Mouse (Mus musculus) hindbrain, embryonic 13.5 days (tissue): ENCODE measurements around the gene Mfsd4b1. TPM values are rescaled to one million over a fixed set of nuclear protein-coding genes. Genes with fewer than 3 reads are reported as not detected.

Experiments
- ATAC-seq: fragments of 200-750 bp; cut with Nextera tagmentation; 2 replicates; pipeline ENCODE4 v1.8.0; 2017; ENCODE audit warnings: moderate TSS enrichment; ENCODE audit not compliant: low FRiP score
- H3K27ac ChIP-seq: fragments of 300-500 bp; sonication (generic); 2 replicates; pipeline ENCODE4 v1.5.1; 2015; ENCODE audit warnings: inconsistent platforms, mild to moderate bottlenecking, moderate library complexity
- H3K27me3 ChIP-seq: fragments of 300-500 bp; sonication (generic); 2 replicates; pipeline ENCODE4 v1.6.1; 2015; ENCODE audit warnings: mild to moderate bottlenecking, inconsistent platforms
- H3K36me3 ChIP-seq: fragments of 300-500 bp; sonication (generic); 2 replicates; pipeline ENCODE4 v1.6.1; 2015; ENCODE audit warnings: mild to moderate bottlenecking, inconsistent platforms
- H3K4me1 ChIP-seq: fragments of 300-500 bp; sonication (generic); replicated peaks from 2 replicates; pipeline ENCODE4 v1.6.1; 2015; ENCODE audit warnings: inconsistent platforms
- H3K4me2 ChIP-seq: fragments of 300-500 bp; sonication (generic); 2 replicates; pipeline ENCODE4 v1.6.1; 2015; ENCODE audit warnings: inconsistent platforms, mild to moderate bottlenecking, moderate library complexity
- H3K4me3 ChIP-seq: fragments of 300-500 bp; sonication (generic); 2 replicates; pipeline ENCODE4 v1.5.1; 2015; ENCODE audit warnings: mild to moderate bottlenecking, inconsistent platforms
- H3K9ac ChIP-seq: fragments of 300-500 bp; sonication (generic); 2 replicates; pipeline ENCODE4 v1.6.1; 2015; ENCODE audit warnings: mild to moderate bottlenecking, inconsistent platforms
- H3K9me3 ChIP-seq: fragments of 300-500 bp; sonication (generic); 2 replicates; pipeline ENCODE4 v1.6.1; 2016; ENCODE audit warnings: inconsistent platforms
- WGBS: fragments of 180-500 bp; shearing (Covaris S2); methylation state at CpG from one replicate; pipeline ENCODE4 v1.1.7; 2015; 5-methylcytosine and 5-hydroxymethylcytosine counted together
- polyA plus RNA-seq: library from polyadenylated mRNA; unstranded; fragments of >200 nt; fragmentation: Nextera tagmentation; extraction: Ambion mirVana; gene quantifications from 2 replicates; pipeline ENCODE4 v1.2.1, GENCODE M21; 2015

Gene Mfsd4b1
- polyA plus RNA-seq, 1 experiment from 2014 or later: 0.14 TPM

GRCm38 (mm10) chr10:40058062-40058785 is 33.2 kb upstream of the Mfsd4b1 start:
- Histone ChIP-seq H3K9ac (no peak overlapping the region), H3K27ac (no peak overlapping the region), H3K4me1 (no peaks in the 10 kb centered on the region), H3K9me3 (no peaks in the 10 kb centered on the region), H3K27me3 (no peaks in the 10 kb centered on the region), H3K4me2 (no peak overlapping the region), H3K4me3 (no peak overlapping the region), H3K36me3 (no peaks in the 10 kb centered on the region)
- no peak for ATAC-seq
- WGBS: 70% methylated on average over 6 of the region's 6 CpGs

DNA sequence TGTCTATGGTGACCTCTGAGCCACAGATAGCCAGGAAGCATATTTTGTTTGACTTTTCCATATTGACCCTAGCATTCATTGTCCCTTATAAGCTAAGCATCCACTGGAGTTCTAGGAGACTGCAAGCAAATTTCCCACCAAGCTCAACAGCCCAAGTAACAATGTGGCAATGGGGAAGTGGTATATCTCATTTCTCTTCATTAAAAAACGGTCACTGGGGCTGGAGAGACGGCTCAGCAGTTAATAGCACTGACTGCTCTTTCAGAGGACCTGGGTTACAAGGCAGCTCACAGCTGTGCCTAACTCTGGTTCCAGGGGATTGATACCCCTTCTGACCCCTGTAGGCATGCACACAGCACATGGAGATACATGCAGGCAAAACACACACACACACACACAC is 32.5 kb upstream of the Mfsd4b1 start:
- Histone ChIP-seq H3K27me3 (no peaks in the 10 kb centered on the region), H3K4me2 (no peak overlapping the region), H3K9ac (no peak overlapping the region), H3K4me3 (no peak overlapping the region), H3K36me3 (no peaks in the 10 kb centered on the region), H3K4me1 (no peaks in the 10 kb centered on the region), H3K9me3 (no peaks in the 10 kb centered on the region), H3K27ac (no peak overlapping the region)
- no peak for ATAC-seq
- 38% methylated on average over 2 of the region's 2 CpGs for WGBS

- no peak for ATAC-seq
- no peak overlapping the region for H3K4me2 ChIP-seq
- H3K4me1 ChIP-seq: no peaks in the 10 kb centered on the region
- 92% methylated on average over 8 of the region's 8 CpGs for WGBS
- H3K9ac ChIP-seq: no peak overlapping the region
- no peaks in the 10 kb centered on the region for H3K36me3 ChIP-seq
- no peaks in the 10 kb centered on the region for H3K27me3 ChIP-seq
- no peaks in the 10 kb centered on the region for H3K9me3 ChIP-seq
- no peak overlapping the region for H3K4me3 ChIP-seq
- no peak overlapping the region for H3K27ac ChIP-seq
Measured at GRCm38 (mm10) chr10:40054455-40054854, 29.4 kb upstream of the Mfsd4b1 start.

DNA sequence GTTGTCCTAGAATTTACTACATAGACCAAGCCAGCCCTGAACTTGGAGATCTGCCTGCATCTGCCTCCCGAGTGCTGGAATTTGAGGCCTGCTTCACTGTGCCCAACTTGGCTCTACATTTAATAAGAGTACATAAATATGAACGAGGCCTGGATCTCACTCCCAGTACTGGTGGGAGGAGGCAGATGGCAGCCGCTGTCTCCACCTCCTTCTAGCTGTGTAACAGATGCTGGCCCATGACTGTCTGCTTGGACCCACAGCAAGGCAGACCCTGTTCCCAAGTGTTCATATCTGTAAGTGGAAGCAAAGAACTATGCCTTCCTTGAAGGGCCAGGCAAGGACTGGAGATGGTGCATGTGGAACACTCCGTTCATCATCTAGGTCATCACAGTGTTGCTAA is 28.8 kb upstream of the Mfsd4b1 start:
- H3K4me1 ChIP-seq: no peaks in the 10 kb centered on the region

DNA sequence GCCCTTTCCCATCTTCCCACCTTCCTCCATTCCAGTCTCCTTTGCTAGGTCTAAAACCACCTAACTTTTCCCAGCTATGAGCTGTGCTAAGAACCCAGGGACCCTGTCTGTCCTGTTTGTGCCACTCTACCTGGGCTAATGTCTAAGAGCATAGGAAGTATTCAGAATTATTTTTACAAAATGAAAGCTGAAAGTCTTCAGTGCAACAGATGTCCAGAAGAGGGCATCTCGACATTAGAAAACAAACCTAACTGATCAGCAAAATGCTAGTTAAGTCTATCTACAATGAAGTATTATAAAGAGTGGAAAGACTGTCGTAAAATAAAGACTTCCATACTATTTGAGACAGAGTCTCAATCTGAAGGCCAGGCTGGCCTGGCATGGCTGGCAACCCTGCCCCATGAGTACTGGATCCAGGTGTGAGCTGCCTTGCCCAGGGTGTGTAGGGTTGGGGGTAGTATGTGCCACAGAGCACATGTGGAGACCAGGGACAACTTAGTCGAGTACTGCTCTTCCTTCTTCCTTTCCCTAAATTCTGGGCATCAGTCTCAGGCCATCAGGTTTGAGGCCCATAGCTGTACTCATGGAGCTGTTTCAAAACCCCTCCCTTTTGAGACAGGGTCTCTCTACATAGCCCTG is 28.3 kb upstream of the Mfsd4b1 start:
- H3K9me3 ChIP-seq: no peaks in the 10 kb centered on the region
- H3K27ac ChIP-seq: no peak overlapping the region
- H3K36me3 ChIP-seq: no peaks in the 10 kb centered on the region
- no peaks in the 10 kb centered on the region for H3K4me1 ChIP-seq
- no peak overlapping the region for H3K4me3 ChIP-seq
- no peak overlapping the region for H3K9ac ChIP-seq
- 55% methylated on average over 3 of the region's 3 CpGs for WGBS
- no peak; the same call in 1 of the 2 replicates for ATAC-seq
- no peak overlapping the region for H3K4me2 ChIP-seq
- H3K27me3 ChIP-seq: no peaks in the 10 kb centered on the region

More for the DNA sequence above, 28.8 kb upstream of the Mfsd4b1 start:
- Histone ChIP-seq H3K4me2 (no peak overlapping the region), H3K9ac (no peak overlapping the region), H3K4me3 (no peak overlapping the region), H3K27me3 (no peaks in the 10 kb centered on the region), H3K36me3 (no peaks in the 10 kb centered on the region), H3K9me3 (no peaks in the 10 kb centered on the region), H3K27ac (no peak overlapping the region)
- 94% methylated on average over 4 of the region's 4 CpGs for WGBS
- ATAC-seq: no peak

- ATAC-seq: no peak
- H3K4me2 ChIP-seq: no peak overlapping the region
- no peak overlapping the region for H3K27ac ChIP-seq
- H3K9me3 ChIP-seq: no peaks in the 10 kb centered on the region
- H3K4me3 ChIP-seq: no peak overlapping the region
- H3K27me3 ChIP-seq: no peaks in the 10 kb centered on the region
- no peaks in the 10 kb centered on the region for H3K36me3 ChIP-seq
- peak overlapping the region; percentile 15; the same call in 1 of the 2 replicates for H3K9ac ChIP-seq
- 90% methylated on average over 3 of the region's 3 CpGs for WGBS
- no peaks in the 10 kb centered on the region for H3K4me1 ChIP-seq
Measured at GRCm38 (mm10) chr10:40051997-40052396, 26.9 kb upstream of the Mfsd4b1 start.

DNA sequence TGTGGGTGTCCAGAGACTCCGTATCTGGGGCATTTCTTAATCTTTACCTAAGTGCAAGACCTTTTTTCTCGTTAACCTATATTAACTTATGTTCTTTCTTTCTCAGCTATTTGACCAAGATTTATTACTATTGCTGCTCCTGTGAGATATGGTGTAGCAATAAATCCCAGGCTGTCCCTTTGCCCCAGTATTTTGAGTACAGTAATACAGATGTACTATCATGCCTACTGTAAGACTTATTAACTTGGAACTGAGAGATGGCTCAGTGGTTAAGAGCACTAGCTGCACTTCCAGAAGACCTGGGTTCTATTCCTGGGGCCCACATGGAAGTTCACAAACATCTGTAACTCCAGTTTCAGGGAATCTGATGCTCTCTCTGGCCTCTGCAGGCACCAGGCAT is 25.7 kb upstream of the Mfsd4b1 start:
- Histone ChIP-seq H3K4me3 (no peak overlapping the region), H3K36me3 (no peaks in the 10 kb centered on the region), H3K9me3 (no peaks in the 10 kb centered on the region), H3K27me3 (no peaks in the 10 kb centered on the region), H3K27ac (no peak overlapping the region), H3K4me2 (no peak overlapping the region), H3K9ac (no peak overlapping the region), H3K4me1 (no peaks in the 10 kb centered on the region)
- no peak for ATAC-seq
- WGBS: 94% methylated on average over 2 of the region's 2 CpGs

- H3K9me3 ChIP-seq: no peaks in the 10 kb centered on the region
- H3K4me3 ChIP-seq: no peak overlapping the region
- no peaks in the 10 kb centered on the region for H3K36me3 ChIP-seq
- H3K27ac ChIP-seq: no peak overlapping the region
- no peak overlapping the region for H3K9ac ChIP-seq
- 16% methylated on average over 4 of the region's 4 CpGs for WGBS
- H3K4me2 ChIP-seq: no peak overlapping the region
- H3K4me1 ChIP-seq: 0 out of 2 replicates have a peak, but pooled peaks cover 4% of the 10 kb centered on the region
- H3K27me3 ChIP-seq: no peaks in the 10 kb centered on the region
- no peak for ATAC-seq
Measured at GRCm38 (mm10) chr10:40041339-40041738, 16.3 kb upstream of the Mfsd4b1 start.

DNA sequence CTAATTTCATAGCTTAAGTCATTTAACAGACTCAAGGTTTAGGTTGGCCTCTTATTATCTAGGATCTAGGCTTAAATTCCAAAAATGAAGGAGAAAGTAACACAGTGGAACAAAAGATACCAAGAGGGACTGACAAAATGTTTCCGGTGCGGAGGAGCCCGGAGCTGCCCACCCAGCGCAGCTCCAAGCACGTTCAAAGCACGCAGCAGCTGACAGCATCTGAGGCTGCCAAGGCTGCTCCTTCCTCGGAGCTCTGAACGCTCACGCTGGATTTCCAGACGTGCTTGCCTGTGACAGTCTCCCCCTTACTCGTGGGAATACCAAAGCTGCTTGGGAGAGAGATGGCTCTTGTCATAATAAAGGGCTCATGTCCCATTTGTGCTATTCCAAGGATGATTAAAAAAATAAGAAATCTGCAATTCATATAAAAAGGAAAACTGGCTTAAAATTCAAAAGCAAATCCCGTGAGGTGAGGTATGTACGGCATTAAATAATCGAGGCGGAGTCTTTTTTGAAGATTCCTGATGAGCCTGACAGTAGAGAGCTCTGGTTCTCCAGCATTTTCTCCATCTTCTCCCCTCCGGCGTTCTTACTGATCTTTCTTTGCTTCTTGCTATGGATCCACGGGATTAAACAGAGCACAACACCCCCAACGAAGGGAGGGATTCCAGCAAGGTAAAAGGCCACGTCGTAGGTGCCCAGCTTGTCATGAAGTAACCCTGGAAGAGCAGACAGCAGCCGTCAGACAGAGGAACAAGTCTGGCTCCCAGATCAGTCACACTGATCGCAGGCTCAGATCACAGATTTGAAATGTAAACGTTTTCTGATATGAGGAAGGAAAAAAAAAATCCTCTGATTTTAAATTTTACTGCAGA is 11.9 kb upstream of the Mfsd4b1 start:
- H3K36me3 ChIP-seq: no peaks in the 10 kb centered on the region
- ATAC-seq: peak; percentile 57; the same call in 1 of the 2 replicates
- H3K9me3 ChIP-seq: no peaks in the 10 kb centered on the region
- H3K9ac ChIP-seq: peak overlapping the region; percentile 53; the same call in 1 of the 2 replicates
- H3K27me3 ChIP-seq: no peaks in the 10 kb centered on the region
- 72% methylated on average over 24 of the region's 24 CpGs for WGBS
- H3K4me2 ChIP-seq: peak overlapping the region; percentile 27
- no peak overlapping the region for H3K4me3 ChIP-seq
- 0 out of 2 replicates have a peak, but pooled peaks cover 4% of the 10 kb centered on the region for H3K4me1 ChIP-seq
- H3K27ac ChIP-seq: 0 out of 2 replicates have a peak overlapping the region, but pooled peaks have one; percentile 35

- no peak overlapping the region for H3K4me3 ChIP-seq
- H3K4me1 ChIP-seq: 0 out of 2 replicates have a peak, but pooled peaks cover 4% of the 10 kb centered on the region
- no peak for ATAC-seq
- no peak overlapping the region for H3K27ac ChIP-seq
- no peaks in the 10 kb centered on the region for H3K9me3 ChIP-seq
- H3K9ac ChIP-seq: no peak overlapping the region
- 95% methylated on average over 6 of the region's 6 CpGs for WGBS
- H3K27me3 ChIP-seq: no peaks in the 10 kb centered on the region
- no peaks in the 10 kb centered on the region for H3K36me3 ChIP-seq
- H3K4me2 ChIP-seq: no peak overlapping the region
Measured at GRCm38 (mm10) chr10:40034956-40035355, 9.9 kb upstream of the Mfsd4b1 start.

GRCm38 (mm10) chr10:40032897-40033296 is 7.8 kb upstream of the Mfsd4b1 start:
- no peaks in the 10 kb centered on the region for H3K9me3 ChIP-seq
- no peak overlapping the region for H3K9ac ChIP-seq
- H3K27me3 ChIP-seq: no peaks in the 10 kb centered on the region
- no peak overlapping the region for H3K4me2 ChIP-seq
- 91% methylated on average over 2 of the region's 2 CpGs for WGBS
- no peak overlapping the region for H3K4me3 ChIP-seq
- no peak for ATAC-seq
- H3K4me1 ChIP-seq: 0 out of 2 replicates have a peak, but pooled peaks cover 4% of the 10 kb centered on the region
- H3K27ac ChIP-seq: no peak overlapping the region
- no peaks in the 10 kb centered on the region for H3K36me3 ChIP-seq

- H3K4me1 ChIP-seq: no peaks in the 10 kb centered on the region
- H3K36me3 ChIP-seq: no peaks in the 10 kb centered on the region
- no peak for ATAC-seq
- H3K4me3 ChIP-seq: no peak overlapping the region
- no peaks in the 10 kb centered on the region; the same call in 1 of the 2 replicates for H3K9me3 ChIP-seq
- no peak overlapping the region for H3K9ac ChIP-seq
- H3K27ac ChIP-seq: no peak overlapping the region
- no peak overlapping the region for H3K4me2 ChIP-seq
- no peaks in the 10 kb centered on the region for H3K27me3 ChIP-seq
- 92% methylated on average over 6 of the region's 6 CpGs for WGBS
Measured at GRCm38 (mm10) chr10:40030716-40031115, 5.6 kb upstream of the Mfsd4b1 start.
